Mouse (Mus musculus) erythroblast, embryonic 14.5 days (primary cell): ENCODE data around the gene Hist2h3c1.

Source experiments
- GATA1 ChIP-seq: IDR thresholded peaks from 2 replicates; pipeline ENCODE4 v1.6.1; 2012; ENCODE audit warnings: low read length, inconsistent platforms, mixed read lengths
- TAL1 ChIP-seq: IDR thresholded peaks from 3 replicates; pipeline ENCODE4 v1.6.1; 2012; ENCODE audit warnings: low read length, inconsistent platforms, mixed read lengths

DNA sequence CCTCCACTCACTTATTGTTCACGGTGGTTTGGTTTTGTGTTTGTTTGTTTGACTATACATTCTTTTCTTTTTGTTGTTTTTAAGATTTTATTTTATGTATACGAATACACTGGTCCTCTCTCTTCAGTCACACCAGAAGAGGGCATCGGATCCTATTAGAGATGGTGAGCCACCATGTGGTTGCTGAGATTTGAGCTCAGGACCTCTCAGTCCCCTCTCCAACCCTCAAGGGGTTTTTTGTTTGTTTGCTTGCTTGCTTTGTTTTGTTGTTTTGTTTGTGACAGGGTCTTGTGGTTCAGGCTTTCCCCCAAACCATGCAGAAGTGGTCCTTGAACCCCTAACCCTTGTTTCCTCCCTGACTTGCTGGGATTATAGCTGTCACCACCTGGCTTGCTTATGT, 15.1 kb downstream of the Hist2h3c1 start:
- no peak for TF ChIP-seq TAL1
- no peak for TF ChIP-seq GATA1
